Mouse (Mus musculus): Measurements from ENCODE around the gene Plppr1. TPM values are rescaled to one million over a fixed set of nuclear protein-coding genes. Genes with fewer than 3 reads are reported as not detected.
"Not testable (repeated sequence)": the region's sequence is repeated elsewhere in the genome, so short reads cannot be mapped to it uniquely, and the experiment has no call there.

Gene Plppr1
- total RNA-seq, 2 experiments from 2014 or later: not detected

DNA sequence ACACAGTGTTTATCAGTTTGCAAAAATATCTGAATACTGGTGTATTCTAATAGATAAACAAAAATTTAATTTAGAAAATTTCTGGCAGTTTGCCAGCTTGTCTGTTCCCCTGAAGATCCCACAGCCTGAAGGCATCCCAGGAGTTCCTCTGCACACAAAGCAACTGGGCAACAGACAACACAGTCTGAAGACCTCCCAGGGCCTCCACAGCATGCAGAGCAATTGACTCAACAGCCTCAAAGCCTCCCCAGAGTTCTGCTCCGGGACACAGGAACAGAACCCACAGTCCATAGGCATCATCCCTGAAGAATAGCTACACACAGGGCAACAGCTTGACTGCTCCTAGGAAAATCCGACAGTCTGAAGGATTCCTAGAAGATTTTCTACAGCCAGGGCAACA is 289.6 kb downstream of the Plppr1 start:
- no peak for ATAC-seq (replicated peaks; ENCODE audit: low FRiP score, poor library complexity, severe bottlenecking)

DNA sequence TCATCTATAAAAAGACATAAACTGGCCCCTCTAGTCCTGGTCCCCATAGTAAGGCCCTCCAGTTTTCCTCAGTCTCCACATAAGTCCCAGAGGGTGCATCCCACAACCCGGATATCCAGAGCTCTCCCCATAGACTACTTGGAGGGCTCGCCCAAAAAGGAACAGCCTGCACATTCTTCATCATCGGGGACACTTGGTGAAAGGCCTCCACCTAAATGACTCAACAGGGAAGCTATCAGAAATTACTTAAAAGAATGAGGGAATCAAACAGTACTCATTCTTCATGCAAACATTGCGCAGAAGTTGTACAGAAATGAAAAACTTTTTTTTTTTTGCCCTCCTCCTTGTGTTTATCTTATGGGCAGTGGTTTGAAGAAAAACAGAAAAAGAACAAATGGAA is 291.4 kb downstream of the Plppr1 start:
- no peak for ATAC-seq (replicated peaks; ENCODE audit: low FRiP score, poor library complexity, severe bottlenecking)

DNA sequence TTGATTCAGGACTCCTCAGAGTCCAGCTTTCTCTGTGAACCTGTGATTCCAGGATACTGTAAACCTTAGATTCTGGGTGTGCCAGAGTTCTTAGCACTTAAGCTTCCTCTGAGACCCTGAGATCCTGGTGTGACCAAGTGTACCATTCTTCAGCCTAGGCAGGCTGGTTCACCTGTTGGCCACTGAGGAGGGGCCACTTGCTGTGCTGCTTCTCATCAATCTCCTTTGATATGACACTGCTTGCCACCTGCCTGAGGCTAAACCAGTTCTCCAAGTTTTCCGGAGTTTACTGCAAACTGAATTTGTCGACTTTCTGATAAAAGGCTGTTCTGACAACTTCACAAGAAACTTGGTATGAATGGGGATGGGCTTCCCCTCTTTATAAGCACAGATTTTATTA is 298.0 kb downstream of the Plppr1 start:
- ATAC-seq (replicated peaks; ENCODE audit: low FRiP score, poor library complexity, severe bottlenecking): no peak

DNA sequence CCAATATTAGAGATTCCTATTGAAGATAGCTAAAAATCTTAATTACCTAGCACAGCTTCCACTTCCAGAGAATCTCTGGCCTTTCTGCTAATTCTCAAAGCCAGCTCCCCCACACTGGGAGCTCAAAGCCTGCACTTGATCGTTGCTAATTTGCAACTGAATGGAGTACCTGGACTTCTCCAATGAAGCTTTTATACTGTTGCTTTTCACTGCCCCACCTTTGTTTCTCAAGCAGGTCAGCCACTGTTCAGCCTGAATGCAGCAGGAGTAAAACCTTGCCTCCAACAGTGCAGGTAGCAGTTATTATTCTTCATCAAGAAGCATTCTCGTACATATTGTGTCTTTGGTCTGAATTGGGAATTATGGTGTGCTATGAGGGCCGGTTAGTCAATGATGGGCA is 309.0 kb downstream of the Plppr1 start:
- ATAC-seq (replicated peaks; ENCODE audit: low FRiP score, poor library complexity, severe bottlenecking): not testable (repeated sequence)

DNA sequence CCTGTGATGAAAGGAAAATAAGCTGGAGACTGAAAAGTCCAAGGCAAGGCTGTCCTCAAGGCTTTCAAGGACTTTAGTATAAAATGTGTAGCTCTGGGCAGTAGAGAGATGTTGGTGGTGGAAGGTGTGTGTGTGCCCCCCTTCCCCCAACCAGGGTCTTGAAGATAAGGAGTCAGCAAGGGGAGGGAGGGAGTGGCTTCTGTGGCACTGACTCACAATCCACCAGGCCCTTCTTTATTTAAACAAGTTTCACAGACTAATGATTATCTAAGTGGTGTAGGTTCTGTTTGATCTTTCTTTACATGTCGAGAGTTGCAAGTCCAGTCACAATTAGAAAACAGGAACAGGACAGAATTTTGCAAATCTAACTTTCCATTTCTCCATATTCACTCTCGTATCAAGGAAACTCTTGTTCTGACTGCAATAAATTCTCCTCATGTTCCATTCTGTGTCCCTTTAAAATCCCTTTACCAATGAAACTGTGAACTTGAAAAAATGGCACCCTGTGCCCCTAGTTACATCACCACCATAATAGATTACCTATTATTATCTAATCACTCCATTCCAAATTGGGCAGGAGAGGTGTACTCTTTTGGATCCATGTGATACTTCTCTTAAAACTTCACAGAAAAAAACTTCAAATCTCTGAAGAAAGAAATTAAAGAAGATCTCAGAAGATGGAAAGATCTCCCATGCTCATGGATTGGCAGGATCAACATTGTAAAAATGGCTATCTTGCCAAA is 324.7 kb downstream of the Plppr1 start:
- ATAC-seq (replicated peaks; ENCODE audit: low FRiP score, poor library complexity, severe bottlenecking): not testable (repeated sequence)

DNA sequence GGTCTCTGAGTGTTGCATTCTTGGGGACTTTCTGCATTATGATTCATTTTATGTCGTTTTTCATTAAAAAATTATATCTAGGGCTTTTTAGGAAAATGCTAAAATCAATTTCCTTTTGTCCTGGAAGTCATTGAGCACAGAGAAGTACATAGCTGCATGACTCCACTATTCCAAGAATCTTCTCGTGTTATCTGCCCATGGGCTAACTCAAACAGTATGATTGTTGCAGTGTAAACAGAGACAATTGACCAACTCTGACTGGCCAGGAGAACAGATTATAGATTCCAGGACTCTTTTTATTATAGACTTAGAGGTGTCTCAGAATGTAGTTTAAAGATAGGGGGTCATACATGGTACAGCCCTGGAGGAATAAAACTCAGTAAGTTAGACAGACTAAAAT is 327.8 kb downstream of the Plppr1 start:
- ATAC-seq (replicated peaks; ENCODE audit: low FRiP score, poor library complexity, severe bottlenecking): no peak
